8 mouse cellular contexts compared by ENCODE assay signal in the genomic region with DNA sequence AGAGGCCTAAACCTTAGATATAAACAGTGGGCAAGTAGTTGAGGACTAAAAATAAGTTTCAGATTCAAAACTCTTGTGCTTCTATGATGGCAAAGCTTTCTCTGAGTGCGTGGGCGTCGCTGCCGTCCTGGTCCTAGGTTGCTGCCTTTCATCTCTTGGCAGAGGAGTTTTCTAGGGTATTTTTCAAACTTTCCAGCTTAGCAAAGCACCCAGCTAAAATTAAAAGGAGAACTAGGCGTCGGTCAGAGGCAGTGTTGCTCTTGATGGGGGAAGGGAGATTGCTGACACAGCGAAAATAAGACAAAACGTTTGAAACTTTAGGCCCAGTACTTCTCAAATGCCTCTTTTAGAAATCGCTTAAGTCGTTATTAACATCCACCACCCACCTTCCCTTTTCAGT.
DNase-seq lines count a peak whose midpoint lies in the region; ATAC-seq and TF ChIP-seq lines count a peak whose summit lies in the region.
"Had no signal": no experiment of that assay in that cellular context is flagged by ENCODE, and none has a peak within 500 bp of the region (broad histone marks: within the 10 kb centered on the region; RNA-seq: fewer than 3 reads in every experiment).

No protein-coding gene starts in this region.

- TF ChIP-seq CTCF in kidney, postnatal 0 days (IDR thresholded peaks at IDR 0.05; ENCODE audit: low read depth), result no peak

- H3K4me3 ChIP-seq in kidney, postnatal 0 days (replicated peaks; ENCODE audit: low read depth, low read length), result no peak overlapping the region
- no peak overlapping the region for H3K4me3 ChIP-seq in kidney, embryonic 14.5 days (ENCODE audit: low read length)
- H3K4me3 ChIP-seq in ES-E14 (ENCODE audit: insufficient read depth in 1 of 2, low read depth in 1 of 2, low read length in 2 of 2, poor library complexity in 1 of 2, severe bottlenecking in 1 of 2), result no peak overlapping the region
- H3K4me3 ChIP-seq in midbrain, embryonic 16.5 days (ENCODE audit: low read depth, low read length), result no peak overlapping the region
- H3K4me3 ChIP-seq: midbrain, embryonic 13.5 days had no signal

- in situ Hi-C loops in ES-E14 (cut with MboI; ENCODE audit: low sequenced_read_pairs in 2 of 2, unreplicated experiment in 2 of 2), result no loop called here

- H3K4me1 ChIP-seq in kidney, postnatal 0 days (replicated peaks; ENCODE audit: insufficient read depth, low read length), result no peaks in the 10 kb centered on the region
- no peaks in the 10 kb centered on the region for H3K4me1 ChIP-seq in kidney, embryonic 14.5 days (ENCODE audit: control insufficient read depth, insufficient read depth, low read length)
- H3K4me1 ChIP-seq in ES-E14 (ENCODE audit: control insufficient read depth in 2 of 2, insufficient read depth in 2 of 2, low read length in 2 of 2, poor library complexity in 1 of 2), result no peaks in the 10 kb centered on the region
- H3K4me1 ChIP-seq in midbrain, embryonic 16.5 days (ENCODE audit: control insufficient read depth, insufficient read depth, low read length), result no peaks in the 10 kb centered on the region
- H3K4me1 ChIP-seq: midbrain, embryonic 13.5 days had no signal

- H3K9ac ChIP-seq in kidney, postnatal 0 days (ENCODE audit: low read depth, low read length), result no peak overlapping the region
- H3K9ac ChIP-seq in kidney, embryonic 14.5 days (ENCODE audit: low read depth, low read length), result no peak overlapping the region
- no peak overlapping the region for H3K9ac ChIP-seq in ES-E14 (ENCODE audit: insufficient read depth, low read depth, low read length, poor library complexity, severe bottlenecking)
- H3K9ac ChIP-seq in midbrain, embryonic 16.5 days (ENCODE audit: low read depth, low read length), result no peak overlapping the region
- H3K9ac ChIP-seq: midbrain, embryonic 13.5 days had no signal

- 59% methylated on average over 10 of the region's 10 CpGs for WGBS in kidney, postnatal 0 days
- WGBS in kidney, embryonic 14.5 days, result 66% methylated on average over 10 of the region's 10 CpGs
- WGBS in midbrain, embryonic 16.5 days, result 85% methylated on average over 10 of the region's 10 CpGs

- no peaks in the 10 kb centered on the region for H3K36me3 ChIP-seq in kidney, postnatal 0 days (ENCODE audit: insufficient read depth, low read length)
- no peaks in the 10 kb centered on the region for H3K36me3 ChIP-seq in kidney, embryonic 14.5 days (ENCODE audit: control insufficient read depth, insufficient read depth, low read length)
- H3K36me3 ChIP-seq in ES-E14 (ENCODE audit: control insufficient read depth, insufficient read depth, low read length, poor library complexity, severe bottlenecking), result no peaks in the 10 kb centered on the region
- no peaks in the 10 kb centered on the region for H3K36me3 ChIP-seq in midbrain, embryonic 16.5 days (ENCODE audit: control insufficient read depth, insufficient read depth, low read length)
- H3K36me3 ChIP-seq: midbrain, embryonic 13.5 days had no signal

- no peaks in the 10 kb centered on the region for H3K27me3 ChIP-seq in kidney, postnatal 0 days (ENCODE audit: insufficient read depth, low read length)
- no peaks in the 10 kb centered on the region for H3K27me3 ChIP-seq in kidney, embryonic 14.5 days (ENCODE audit: control insufficient read depth, insufficient read depth, low read length)
- no peaks in the 10 kb centered on the region for H3K27me3 ChIP-seq in midbrain, embryonic 16.5 days (ENCODE audit: control insufficient read depth, insufficient read depth, low read depth, low read length)
- H3K27me3 ChIP-seq: midbrain, embryonic 13.5 days had no signal

- peak; percentile 36 for DNase-seq in kidney, postnatal 0 days (ENCODE audit: low spot score)
- peak; percentile 33 for DNase-seq in CD4-positive helper T cell, adult 2 months (ENCODE audit: low read depth, low spot score)
- no peak for DNase-seq in ES-E14 (ENCODE audit: low read depth, low spot score)
- peak; percentile 30 for DNase-seq in lung, postnatal 25 days (ENCODE audit: low spot score)
- DNase-seq in cerebellum, adult 9-10 months, result no peak

- ATAC-seq in kidney, postnatal 0 days (replicated peaks; ENCODE audit: low FRiP score, low read depth), result no peak
- no peak for ATAC-seq in kidney, embryonic 14.5 days (ENCODE audit: low FRiP score, low TSS enrichment)
- no peak for ATAC-seq in midbrain, embryonic 16.5 days
- ATAC-seq: midbrain, embryonic 13.5 days had no signal

- H3K27ac ChIP-seq in kidney, postnatal 0 days, result no peak overlapping the region
- no peak overlapping the region for H3K27ac ChIP-seq in kidney, embryonic 14.5 days (ENCODE audit: low read depth, low read length)
- no peak overlapping the region for H3K27ac ChIP-seq in ES-E14 (ENCODE audit: insufficient read depth, low read depth, low read length, poor library complexity, severe bottlenecking)
- no peak overlapping the region for H3K27ac ChIP-seq in midbrain, embryonic 16.5 days (ENCODE audit: low read length)
- H3K27ac ChIP-seq: midbrain, embryonic 13.5 days had no signal

- no peak overlapping the region for H3K4me2 ChIP-seq in kidney, postnatal 0 days (ENCODE audit: low read length)
- H3K4me2 ChIP-seq in kidney, embryonic 14.5 days (replicated peaks; ENCODE audit: low read depth, low read length), result no peak overlapping the region
- no peak overlapping the region for H3K4me2 ChIP-seq in midbrain, embryonic 16.5 days (ENCODE audit: low read length)
- H3K4me2 ChIP-seq: midbrain, embryonic 13.5 days had no signal

- no peaks in the 10 kb centered on the region for H3K9me3 ChIP-seq in kidney, postnatal 0 days (replicated peaks; ENCODE audit: low read length)
- H3K9me3 ChIP-seq in kidney, embryonic 14.5 days (ENCODE audit: control insufficient read depth, low read length), result no peaks in the 10 kb centered on the region
- H3K9me3 ChIP-seq in ES-E14 (ENCODE audit: control insufficient read depth, insufficient read depth, low read depth, low read length), result no peaks in the 10 kb centered on the region
- H3K9me3 ChIP-seq in midbrain, embryonic 16.5 days (replicated peaks; ENCODE audit: control insufficient read depth, low read length, poor library complexity, severe bottlenecking), result no peaks in the 10 kb centered on the region
- H3K9me3 ChIP-seq: midbrain, embryonic 13.5 days had no signal

TF ChIP-seq in ES-E14, 5 proteins besides CTCF, POLR2A, EP300 and RAD21:
- TF ChIP-seq HCFC1 (IDR thresholded peaks at IDR 0.05; ENCODE audit: borderline replicate concordance, insufficient read depth, low read length) (no peak), ZNF384 (IDR thresholded peaks at IDR 0.05; ENCODE audit: low read depth, low read length) (no peak), MAFK (IDR thresholded peaks at IDR 0.05; ENCODE audit: insufficient read depth, low read depth, low read length) (peak; percentile 94), CHD2 (IDR thresholded peaks at IDR 0.05; ENCODE audit: low read depth, low read length) (no peak), ZC3H11A (IDR thresholded peaks at IDR 0.05; ENCODE audit: borderline replicate concordance, low read depth, low read length) (no peak)
TF ChIP-seq in ES-E14: peak in this region for 1.

Comparison
In these comparisons a context has a peak if more than half of its experiments do, and no peak if none do; other contexts are left out.
1. DNase-seq: peak in kidney, postnatal 0 days (single experiment), CD4-positive helper T cell, adult 2 months (single experiment) and lung, postnatal 25 days (single experiment); none in ES-E14 (single experiment) and cerebellum, adult 9-10 months (single experiment).